Mouse (Mus musculus): ENCODE measurements around the gene Glo1. TPM values are rescaled to one million over a fixed set of nuclear protein-coding genes. Genes with fewer than 3 reads are reported as not detected.
A peak's percentile ranks its signal among the peaks of the same experiment; 100 is the strongest.

The Glo1 gene
- total and polyA plus RNA-seq, 3 experiments = 65.7 to 164 (median 146) TPM

- Histone ChIP-seq H3K27ac (no peak overlapping the region), H3K79me2 (replicated peaks; ENCODE audit: control insufficient read depth, insufficient read depth, low read length) (no peaks in the 10 kb centered on the region), H3K36me3 (ENCODE audit: control insufficient read depth, insufficient read depth, low read length) (no peaks in the 10 kb centered on the region), H3K27me3 (ENCODE audit: control insufficient read depth, insufficient read depth, low read length) (no peaks in the 10 kb centered on the region), H3K4me1 (ENCODE audit: control insufficient read depth, insufficient read depth, low read length) (no peaks in the 10 kb centered on the region), H3K9ac (ENCODE audit: low read depth, low read length) (no peak overlapping the region), H3K4me3 (no peak overlapping the region)
- intact Hi-C loops (cut with DNase I) = no loop called here
- TF ChIP-seq EP300 (IDR thresholded peaks at IDR 0.05; ENCODE audit: insufficient read depth, low read depth, low read length) (no peak), POLR2A (IDR thresholded peaks at IDR 0.05; ENCODE audit: insufficient read depth, low read depth, low read length) (no peak), CTCF (IDR thresholded peaks at IDR 0.05) (no peak)
- no peak for DNase-seq
- WGBS = 75% methylated on average over 8 of the region's 8 CpGs
These were observed 35.5 kb upstream of the Glo1 start for GRCm38 (mm10) chr17:30662131-30662530.

- Histone ChIP-seq H3K79me2 (replicated peaks; ENCODE audit: control insufficient read depth, insufficient read depth, low read length) (no peaks in the 10 kb centered on the region), H3K27ac (no peak overlapping the region; the same call in 1 of the 2 replicates), H3K4me3 (peak overlapping the region; percentile 47), H3K36me3 (ENCODE audit: control insufficient read depth, insufficient read depth, low read length) (no peaks in the 10 kb centered on the region), H3K4me1 (ENCODE audit: control insufficient read depth, insufficient read depth, low read length) (no peaks in the 10 kb centered on the region), H3K9ac (ENCODE audit: low read depth, low read length) (no peak overlapping the region), H3K27me3 (ENCODE audit: control insufficient read depth, insufficient read depth, low read length) (no peaks in the 10 kb centered on the region)
- intact Hi-C loops (cut with DNase I) = no loop called here
- no peak for TF ChIP-seq CTCF (IDR thresholded peaks at IDR 0.05)
- no peak for TF ChIP-seq POLR2A (IDR thresholded peaks at IDR 0.05; ENCODE audit: insufficient read depth, low read depth, low read length)
- no peak for TF ChIP-seq EP300 (IDR thresholded peaks at IDR 0.05; ENCODE audit: insufficient read depth, low read depth, low read length)
- peak; percentile 54 to 63 for DNase-seq
- 23% methylated on average over 13 of the region's 13 CpGs for WGBS
These were observed 31.5 kb upstream of the Glo1 start for GRCm38 (mm10) chr17:30658152-30658544.

GRCm38 (mm10) chr17:30657530-30658151, 31.0 kb upstream of the Glo1 start:
- H3K4me1 ChIP-seq (ENCODE audit: control insufficient read depth, insufficient read depth, low read length) = no peaks in the 10 kb centered on the region
- no peaks in the 10 kb centered on the region for H3K36me3 ChIP-seq (ENCODE audit: control insufficient read depth, insufficient read depth, low read length)
- H3K27ac ChIP-seq = no peak overlapping the region; the same call in 1 of the 2 replicates
- TF ChIP-seq POLR2A (IDR thresholded peaks at IDR 0.05; ENCODE audit: insufficient read depth, low read depth, low read length) (no peak), EP300 (IDR thresholded peaks at IDR 0.05; ENCODE audit: insufficient read depth, low read depth, low read length) (no peak), CTCF (IDR thresholded peaks at IDR 0.05) (no peak)
- H3K79me2 ChIP-seq (replicated peaks; ENCODE audit: control insufficient read depth, insufficient read depth, low read length) = no peaks in the 10 kb centered on the region
- H3K9ac ChIP-seq (ENCODE audit: low read depth, low read length) = no peak overlapping the region
- DNase-seq = no peak
- H3K27me3 ChIP-seq (ENCODE audit: control insufficient read depth, insufficient read depth, low read length) = no peaks in the 10 kb centered on the region
- intact Hi-C loops (cut with DNase I) = no loop called here
- H3K4me3 ChIP-seq = peak overlapping the region; percentile 47
- WGBS = 50% methylated on average over 8 of the region's 8 CpGs

- Histone ChIP-seq H3K9ac (ENCODE audit: low read depth, low read length) (no peak overlapping the region), H3K27me3 (ENCODE audit: control insufficient read depth, insufficient read depth, low read length) (no peaks in the 10 kb centered on the region), H3K27ac (no peak overlapping the region), H3K4me1 (ENCODE audit: control insufficient read depth, insufficient read depth, low read length) (no peaks in the 10 kb centered on the region), H3K4me3 (no peak overlapping the region), H3K36me3 (ENCODE audit: control insufficient read depth, insufficient read depth, low read length) (no peaks in the 10 kb centered on the region), H3K79me2 (replicated peaks; ENCODE audit: control insufficient read depth, insufficient read depth, low read length) (no peaks in the 10 kb centered on the region)
- intact Hi-C loops (cut with DNase I) = no loop called here
- 97% methylated on average over 6 of the region's 6 CpGs for WGBS
- peak; percentile 44 for TF ChIP-seq CTCF (IDR thresholded peaks at IDR 0.05)
- no peak for TF ChIP-seq POLR2A (IDR thresholded peaks at IDR 0.05; ENCODE audit: insufficient read depth, low read depth, low read length)
- DNase-seq = no peak
These were observed 26.3 kb upstream of the Glo1 start for GRCm38 (mm10) chr17:30653010-30653409.

- Histone ChIP-seq H3K4me3 (no peak overlapping the region), H3K27ac (no peak overlapping the region), H3K4me1 (ENCODE audit: control insufficient read depth, insufficient read depth, low read length) (no peaks in the 10 kb centered on the region), H3K36me3 (ENCODE audit: control insufficient read depth, insufficient read depth, low read length) (no peaks in the 10 kb centered on the region), H3K79me2 (replicated peaks; ENCODE audit: control insufficient read depth, insufficient read depth, low read length) (no peaks in the 10 kb centered on the region), H3K27me3 (ENCODE audit: control insufficient read depth, insufficient read depth, low read length) (no peaks in the 10 kb centered on the region), H3K9ac (ENCODE audit: low read depth, low read length) (no peak overlapping the region)
- no peak for DNase-seq
- TF ChIP-seq CTCF (IDR thresholded peaks at IDR 0.05) (peak; percentile 45), POLR2A (IDR thresholded peaks at IDR 0.05; ENCODE audit: insufficient read depth, low read depth, low read length) (no peak), EP300 (IDR thresholded peaks at IDR 0.05; ENCODE audit: insufficient read depth, low read depth, low read length) (no peak)
- 98% methylated on average over 3 of the region's 3 CpGs for WGBS
- intact Hi-C loops (cut with DNase I) = no loop called here
These were observed 22.1 kb upstream of the Glo1 start for GRCm38 (mm10) chr17:30648770-30649169.

- H3K27ac ChIP-seq = no peak overlapping the region
- no peak for DNase-seq
- H3K4me3 ChIP-seq = no peak overlapping the region
- intact Hi-C loops (cut with DNase I) = no loop called here
- no peaks in the 10 kb centered on the region for H3K4me1 ChIP-seq (ENCODE audit: control insufficient read depth, insufficient read depth, low read length)
- 90% methylated on average over 5 of the region's 5 CpGs for WGBS
- H3K36me3 ChIP-seq (ENCODE audit: control insufficient read depth, insufficient read depth, low read length) = no peaks in the 10 kb centered on the region
- H3K79me2 ChIP-seq (replicated peaks; ENCODE audit: control insufficient read depth, insufficient read depth, low read length) = no peaks in the 10 kb centered on the region
- no peaks in the 10 kb centered on the region for H3K27me3 ChIP-seq (ENCODE audit: control insufficient read depth, insufficient read depth, low read length)
- TF ChIP-seq CTCF (IDR thresholded peaks at IDR 0.05) (no peak), POLR2A (IDR thresholded peaks at IDR 0.05; ENCODE audit: insufficient read depth, low read depth, low read length) (no peak), EP300 (IDR thresholded peaks at IDR 0.05; ENCODE audit: insufficient read depth, low read depth, low read length) (no peak)
- H3K9ac ChIP-seq (ENCODE audit: low read depth, low read length) = no peak overlapping the region
These were observed 14.2 kb upstream of the Glo1 start for GRCm38 (mm10) chr17:30640896-30641295.
